Comparison of ENCODE assay signal across 8 mouse cellular contexts in genomic region chr7:44856265-44856916, GRCm38 (mm10). TPM values are rescaled to one million over a fixed set of nuclear protein-coding genes. Genes with fewer than 3 reads are reported as not detected.
DNase-seq lines count a peak whose midpoint lies in the region; ATAC-seq and TF ChIP-seq lines count a peak whose summit lies in the region.

No protein-coding gene starts in this region.

- peak; percentile 15; the same call in 1 of the 2 replicates for ATAC-seq in common myeloid progenitor, adult 5-6 weeks (replicated peaks; ENCODE audit: low read depth, poor library complexity, severe bottlenecking)
- ATAC-seq in intestine, embryonic 15.5 days: no peak
- ATAC-seq in neural tube, embryonic 14.5 days (ENCODE audit: low read depth): no peak

- H3K9ac ChIP-seq in intestine, embryonic 15.5 days: peak overlapping the region; percentile 71; the same call in 1 of the 2 replicates
- H3K9ac ChIP-seq in neural tube, embryonic 14.5 days (replicated peaks; ENCODE audit: low read depth, low read length): 0 out of 2 replicates have a peak overlapping the region, but pooled peaks have one; percentile 2

- TF ChIP-seq CTCF in layer of hippocampus, adult 2 months (conservative IDR thresholded peaks at IDR 0.05): no peak

- H3K27ac ChIP-seq in layer of hippocampus, adult 2 months: peak overlapping the region; percentile 92
- peak overlapping the region; percentile 91 for H3K27ac ChIP-seq in intestine, embryonic 15.5 days
- H3K27ac ChIP-seq in neural tube, embryonic 14.5 days (ENCODE audit: low read depth, low read length): peak overlapping the region; percentile 87

- H3K27me3 ChIP-seq in intestine, embryonic 15.5 days (replicated peaks): no peaks in the 10 kb centered on the region
- H3K27me3 ChIP-seq in neural tube, embryonic 14.5 days (ENCODE audit: control insufficient read depth, insufficient read depth, low read length): no peaks in the 10 kb centered on the region

- 62% methylated on average over 9 of the region's 9 CpGs for WGBS in intestine, embryonic 15.5 days
- 75% methylated on average over 9 of the region's 9 CpGs for whole genome bisulfite sequencing in neural tube, embryonic 14.5 days

- no peaks in the 10 kb centered on the region for H3K9me3 ChIP-seq in intestine, embryonic 15.5 days
- no peaks in the 10 kb centered on the region for H3K9me3 ChIP-seq in neural tube, embryonic 14.5 days (ENCODE audit: control insufficient read depth, low read length)

- peaks cover 64% of the 10 kb centered on the region for H3K4me1 ChIP-seq in intestine, embryonic 15.5 days (replicated peaks)
- peaks cover 27% of the 10 kb centered on the region for H3K4me1 ChIP-seq in neural tube, embryonic 14.5 days (ENCODE audit: control insufficient read depth, insufficient read depth, low read length)

- DNase-seq in layer of hippocampus, adult 2 months (ENCODE audit: low spot score in 2 of 2): no peak
- DNase-seq in layer of hippocampus, postnatal 36 days: no peak
- no peak for DNase-seq in gastrocnemius, postnatal 14 days
- no peak for DNase-seq in urinary bladder, adult 2 months (ENCODE audit: low spot score)
- DNase-seq in layer of hippocampus, postnatal 10 days (ENCODE audit: low spot score in 2 of 2): no peak

- peak overlapping the region; percentile 82 for H3K4me2 ChIP-seq in intestine, embryonic 15.5 days (replicated peaks)
- peak overlapping the region; percentile 71 for H3K4me2 ChIP-seq in neural tube, embryonic 14.5 days (ENCODE audit: low read depth, low read length)

- intact Hi-C loops in gastrocnemius, postnatal 14 days (cut with DNase I; ENCODE audit: low total_unique reads): no loop called here

- H3K4me3 ChIP-seq in layer of hippocampus, adult 2 months: peak overlapping the region; percentile 94
- H3K4me3 ChIP-seq in intestine, embryonic 15.5 days (replicated peaks): peak overlapping the region; percentile 61
- H3K4me3 ChIP-seq in neural tube, embryonic 14.5 days (ENCODE audit: low read depth, low read length): peak overlapping the region; percentile 55; the same call in 1 of the 2 replicates

- H3K36me3 ChIP-seq in intestine, embryonic 15.5 days: peaks cover 15% of the 10 kb centered on the region
- H3K36me3 ChIP-seq in neural tube, embryonic 14.5 days (ENCODE audit: control insufficient read depth, insufficient read depth, low read length): peaks cover 8% of the 10 kb centered on the region; the same call in 1 of the 2 replicates

RNA-seq across cellular contexts. Expression of gene Pnkp, which starts 0.5 kb away (rescaled TPM):
- 10 to 100 TPM; 33.1 to 36.3 TPM for total RNA-seq in layer of hippocampus, adult 2 months (2021)
- 10 to 100 TPM; 27.1 to 27.2 TPM for total RNA-seq in layer of hippocampus, postnatal 36 days (2021)
- total RNA-seq in common myeloid progenitor, adult 5-6 weeks (2017): 16.6 and 26.5 TPM in 2 replicates
- polyA plus RNA-seq in intestine, embryonic 15.5 days (2015; fragmentation: Nextera tagmentation; extraction: Ambion mirVana): 25.9 and 29.0 TPM in 2 replicates
- 27.1 and 28.8 TPM in 2 replicates for polyA plus RNA-seq in neural tube, embryonic 14.5 days (2014; fragmentation: Nextera tagmentation; extraction: Ambion mirVana)
- 10 to 100 TPM; 15.1 to 16.6 TPM for total RNA-seq in gastrocnemius, postnatal 14 days (2021)
- 23.4 and 24.1 TPM in 2 replicates for polyA plus RNA-seq in urinary bladder, adult 2 months (2012; rRNA removed)
- 10 to 100 TPM; 32.6 to 38.4 TPM for total RNA-seq in layer of hippocampus, postnatal 10 days (2021)

RNA-seq across cellular contexts. Expression of gene Tbc1d17, which starts 7.5 kb away (rescaled TPM):
- 10 to 100 TPM; 69.0 to 81.3 TPM for total RNA-seq in layer of hippocampus, adult 2 months (2021)
- total RNA-seq in layer of hippocampus, postnatal 36 days (2021): 10 to 100 TPM; 63.7 to 64.6 TPM
- total RNA-seq in common myeloid progenitor, adult 5-6 weeks (2017): 21.0 and 32.4 TPM in 2 replicates
- 71.0 and 71.3 TPM in 2 replicates for polyA plus RNA-seq in intestine, embryonic 15.5 days (2015; fragmentation: Nextera tagmentation; extraction: Ambion mirVana)
- polyA plus RNA-seq in neural tube, embryonic 14.5 days (2014; fragmentation: Nextera tagmentation; extraction: Ambion mirVana): 92.5 and 96.4 TPM in 2 replicates
- 10 to 100 TPM; 28.2 to 38.9 TPM for total RNA-seq in gastrocnemius, postnatal 14 days (2021)
- polyA plus RNA-seq in urinary bladder, adult 2 months (2012; rRNA removed): 67.3 and 68.9 TPM in 2 replicates
- 10 to 100 TPM; 41.2 to 53.3 TPM for total RNA-seq in layer of hippocampus, postnatal 10 days (2021)

RNA-seq across cellular contexts. Expression of gene Akt1s1, which starts 7.6 kb away (rescaled TPM):
- total RNA-seq in layer of hippocampus, adult 2 months (2021): 10 to 100 TPM; 76.7 to 84.3 TPM
- 10 to 100 TPM; 78.8 to 80.6 TPM for total RNA-seq in layer of hippocampus, postnatal 36 days (2021)
- total RNA-seq in common myeloid progenitor, adult 5-6 weeks (2017): 19.7 and 29.0 TPM in 2 replicates
- 112 and 116 TPM in 2 replicates for polyA plus RNA-seq in intestine, embryonic 15.5 days (2015; fragmentation: Nextera tagmentation; extraction: Ambion mirVana)
- polyA plus RNA-seq in neural tube, embryonic 14.5 days (2014; fragmentation: Nextera tagmentation; extraction: Ambion mirVana): 36.4 and 46.8 TPM in 2 replicates
- total RNA-seq in gastrocnemius, postnatal 14 days (2021): 10 to 100 TPM; 85.9 to 86.7 TPM
- polyA plus RNA-seq in urinary bladder, adult 2 months (2012; rRNA removed): 93.8 and 99.5 TPM in 2 replicates
- 10 to 100 TPM; 85.8 to 95.5 TPM for total RNA-seq in layer of hippocampus, postnatal 10 days (2021)

RNA-seq across cellular contexts. Expression of gene Ptov1, which starts 13.2 kb away (rescaled TPM):
- 100 to 1,000 TPM; 321 to 335 TPM for total RNA-seq in layer of hippocampus, adult 2 months (2021)
- 100 to 1,000 TPM; 346 to 359 TPM for total RNA-seq in layer of hippocampus, postnatal 36 days (2021)
- 31.7 and 39.4 TPM in 2 replicates for total RNA-seq in common myeloid progenitor, adult 5-6 weeks (2017)
- 239 and 253 TPM in 2 replicates for polyA plus RNA-seq in intestine, embryonic 15.5 days (2015; fragmentation: Nextera tagmentation; extraction: Ambion mirVana)
- 475 and 479 TPM in 2 replicates for polyA plus RNA-seq in neural tube, embryonic 14.5 days (2014; fragmentation: Nextera tagmentation; extraction: Ambion mirVana)
- 100 to 1,000 TPM; 161 to 167 TPM for total RNA-seq in gastrocnemius, postnatal 14 days (2021)
- polyA plus RNA-seq in urinary bladder, adult 2 months (2012; rRNA removed): 176 and 195 TPM in 2 replicates
- 100 to 1,000 TPM; 278 to 304 TPM for total RNA-seq in layer of hippocampus, postnatal 10 days (2021)

RNA-seq across cellular contexts. Expression of gene Med25, which starts 36.1 kb away (rescaled TPM):
- total RNA-seq in layer of hippocampus, adult 2 months (2021): 100 to 1,000 TPM; 103 to 107 TPM
- 100 to 1,000 TPM in 1 of 2 experiments, 10 to 100 TPM in 1; 97.2 to 113 TPM for total RNA-seq in layer of hippocampus, postnatal 36 days (2021)
- 12.3 and 13.3 TPM in 2 replicates for total RNA-seq in common myeloid progenitor, adult 5-6 weeks (2017)
- polyA plus RNA-seq in intestine, embryonic 15.5 days (2015; fragmentation: Nextera tagmentation; extraction: Ambion mirVana): 88.2 and 91.8 TPM in 2 replicates
- 85.7 and 91.1 TPM in 2 replicates for polyA plus RNA-seq in neural tube, embryonic 14.5 days (2014; fragmentation: Nextera tagmentation; extraction: Ambion mirVana)
- 10 to 100 TPM; 48.0 to 49.7 TPM for total RNA-seq in gastrocnemius, postnatal 14 days (2021)
- 57.8 and 66.1 TPM in 2 replicates for polyA plus RNA-seq in urinary bladder, adult 2 months (2012; rRNA removed)
- total RNA-seq in layer of hippocampus, postnatal 10 days (2021): 100 to 1,000 TPM; 107 to 114 TPM
